Mouse (Mus musculus) midbrain, embryonic 16.5 days (tissue): ENCODE results near the gene Tmem106a. TPM values are rescaled to one million over a fixed set of nuclear protein-coding genes. Genes with fewer than 3 reads are reported as not detected.
"Not testable (repeated sequence)": the region's sequence is repeated elsewhere in the genome, so short reads cannot be mapped to it uniquely, and the experiment has no call there.

Experiments used
- ATAC-seq: fragments of 200-750 bp; cut with Nextera tagmentation; 2 replicates; pipeline ENCODE4 v1.8.0; 2017; ENCODE audit warnings: moderate TSS enrichment
- H3K27ac ChIP-seq: fragments of 300-500 bp; sonication (generic); 2 replicates; pipeline ENCODE4 v1.5.1; 2014; ENCODE audit warnings: mild to moderate bottlenecking, low read length, mixed read lengths
- H3K27me3 ChIP-seq: fragments of 300-500 bp; sonication (generic); 2 replicates; pipeline ENCODE4 v1.6.1; 2014; ENCODE audit warnings: low read depth, low read length, mixed read lengths; ENCODE audit not compliant: control insufficient read depth, insufficient read depth
- H3K36me3 ChIP-seq: fragments of 300-500 bp; sonication (generic); 2 replicates; pipeline ENCODE4 v1.6.1; 2014; ENCODE audit warnings: mild to moderate bottlenecking, low read length, moderate library complexity, mixed read lengths; ENCODE audit not compliant: control insufficient read depth, insufficient read depth
- H3K4me1 ChIP-seq: fragments of 300-500 bp; sonication (generic); 2 replicates; pipeline ENCODE4 v1.6.1; 2014; ENCODE audit warnings: mild to moderate bottlenecking, low read length, mixed read lengths; ENCODE audit not compliant: control insufficient read depth, insufficient read depth
- H3K4me2 ChIP-seq: fragments of 300-500 bp; sonication (generic); 2 replicates; pipeline ENCODE4 v1.6.1; 2014; ENCODE audit warnings: mild to moderate bottlenecking, low read length, mixed read lengths
- H3K4me3 ChIP-seq: fragments of 300-500 bp; sonication (generic); 2 replicates; pipeline ENCODE4 v1.5.1; 2014; ENCODE audit warnings: low read depth, mild to moderate bottlenecking, low read length, moderate library complexity, mixed read lengths
- H3K9ac ChIP-seq: fragments of 300-500 bp; sonication (generic); 2 replicates; pipeline ENCODE4 v1.6.1; 2014; ENCODE audit warnings: low read depth, low read length, mixed read lengths
- H3K9me3 ChIP-seq: fragments of 300-500 bp; sonication (generic); replicated peaks from 2 replicates; pipeline ENCODE4 v1.6.1; 2014; ENCODE audit warnings: mild to moderate bottlenecking, low read length, mixed read lengths; ENCODE audit not compliant: control insufficient read depth, poor library complexity, severe bottlenecking
- WGBS: fragments of 180-500 bp; shearing (Covaris S2); extraction: QIAGEN DNeasy Blood & Tissue Kit; methylation state at CpG from one replicate; pipeline ENCODE4 v1.1.7; 2014; 5-methylcytosine and 5-hydroxymethylcytosine counted together
- polyA plus RNA-seq: library from polyadenylated mRNA; unstranded; fragments of >200 nt; fragmentation: Nextera tagmentation; extraction: Ambion mirVana; gene quantifications from 2 replicates; pipeline ENCODE4 v1.2.1, GENCODE M21; 2015

Tmem106a gene
- polyA plus RNA-seq, 1 experiment from 2014 or later = 2.2 TPM

- H3K27me3 ChIP-seq = no peaks in the 10 kb centered on the region
- no peak overlapping the region for H3K9ac ChIP-seq
- no peaks in the 10 kb centered on the region for H3K9me3 ChIP-seq
- H3K27ac ChIP-seq = no peak overlapping the region
- H3K4me3 ChIP-seq = no peak overlapping the region
- H3K4me1 ChIP-seq = no peaks in the 10 kb centered on the region
- H3K4me2 ChIP-seq = no peak overlapping the region
- no peaks in the 10 kb centered on the region for H3K36me3 ChIP-seq
- 49% methylated on average over 11 of the region's 11 CpGs for WGBS
- no peak for ATAC-seq
Measured at GRCm38 (mm10) chr11:101610445-101610844, 28.4 kb downstream of the Tmem106a start.

- H3K9ac ChIP-seq = no peak overlapping the region
- no peaks in the 10 kb centered on the region for H3K9me3 ChIP-seq
- H3K27ac ChIP-seq = no peak overlapping the region
- no peaks in the 10 kb centered on the region for H3K36me3 ChIP-seq
- H3K4me1 ChIP-seq = peaks cover 17% of the 10 kb centered on the region
- no peak overlapping the region for H3K4me3 ChIP-seq
- no peak overlapping the region for H3K4me2 ChIP-seq
- no peak for ATAC-seq
- WGBS = 75% methylated on average over 6 of the region's 6 CpGs
- no peaks in the 10 kb centered on the region for H3K27me3 ChIP-seq
Measured at GRCm38 (mm10) chr11:101613596-101613995, 31.6 kb downstream of the Tmem106a start.

GRCm38 (mm10) chr11:101614116-101614515 lies 32.1 kb downstream of the Tmem106a start:
- H3K36me3 ChIP-seq = no peaks in the 10 kb centered on the region
- no peak overlapping the region for H3K4me2 ChIP-seq
- no peak overlapping the region for H3K4me3 ChIP-seq
- 25% methylated on average over 4 of the region's 4 CpGs for WGBS
- H3K27ac ChIP-seq = no peak overlapping the region
- peaks cover 17% of the 10 kb centered on the region for H3K4me1 ChIP-seq
- H3K9me3 ChIP-seq = no peaks in the 10 kb centered on the region
- H3K27me3 ChIP-seq = no peaks in the 10 kb centered on the region
- no peak overlapping the region for H3K9ac ChIP-seq
- ATAC-seq = no peak

DNA sequence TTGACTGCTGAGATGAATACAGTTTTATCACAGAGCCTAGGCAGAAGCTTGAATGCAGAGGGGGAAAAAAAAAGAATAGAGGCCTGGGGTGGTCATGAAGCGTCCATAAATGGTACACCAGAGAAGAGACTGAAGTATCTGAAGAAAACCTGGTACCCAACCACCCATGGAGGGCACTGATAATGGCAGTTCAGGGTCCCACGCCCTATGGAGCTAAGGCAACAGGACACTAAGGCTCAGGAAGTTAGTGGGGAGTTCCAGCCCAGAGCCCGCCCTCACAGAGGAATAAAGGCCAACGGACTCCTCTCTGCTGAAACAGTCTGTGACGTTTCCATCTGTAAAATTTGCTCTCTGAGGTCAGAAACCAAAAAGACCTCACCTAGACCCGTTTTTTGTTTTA lies 33.3 kb downstream of the Tmem106a start:
- ATAC-seq = no peak
- H3K27me3 ChIP-seq = no peaks in the 10 kb centered on the region
- H3K4me2 ChIP-seq = no peak overlapping the region
- H3K36me3 ChIP-seq = no peaks in the 10 kb centered on the region
- H3K9me3 ChIP-seq = no peaks in the 10 kb centered on the region
- H3K27ac ChIP-seq = no peak overlapping the region
- H3K4me1 ChIP-seq = peaks cover 17% of the 10 kb centered on the region
- no peak overlapping the region for H3K9ac ChIP-seq
- WGBS = 83% methylated on average over 6 of the region's 6 CpGs
- no peak overlapping the region for H3K4me3 ChIP-seq

GRCm38 (mm10) chr11:101616104-101616503 lies 34.1 kb downstream of the Tmem106a start:
- Histone ChIP-seq H3K9ac (no peak overlapping the region), H3K4me1 (peaks cover 17% of the 10 kb centered on the region), H3K9me3 (no peaks in the 10 kb centered on the region), H3K4me2 (no peak overlapping the region), H3K36me3 (no peaks in the 10 kb centered on the region), H3K27me3 (no peaks in the 10 kb centered on the region), H3K27ac (no peak overlapping the region), H3K4me3 (no peak overlapping the region)
- ATAC-seq = no peak
- WGBS = 93% methylated on average over 8 of the region's 8 CpGs

- 0 out of 2 replicates have a peak, but pooled peaks have one; percentile 39 for ATAC-seq
Measured at GRCm38 (mm10) chr11:101616948-101617767, 35.1 kb downstream of the Tmem106a start.

DNA sequence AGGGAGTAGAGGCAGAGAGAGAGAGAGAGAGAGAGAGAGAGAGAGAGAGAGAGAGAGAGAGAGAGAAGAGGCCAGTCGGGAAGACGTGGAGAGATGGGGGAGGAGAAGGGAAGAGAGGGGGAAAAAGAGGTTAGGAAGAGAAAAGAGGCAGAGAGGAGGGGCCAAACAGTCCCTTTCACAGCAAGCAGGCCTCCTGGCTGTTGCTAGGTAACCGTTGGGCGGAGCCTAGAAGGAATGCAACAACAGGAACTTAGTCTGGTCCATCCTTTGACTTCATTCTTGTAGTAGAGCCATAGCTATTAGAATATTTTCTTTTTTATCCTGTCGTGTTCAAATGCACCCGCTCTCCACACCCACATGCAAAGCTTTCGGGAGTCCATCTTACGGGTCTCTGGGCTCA lies 35.8 kb downstream of the Tmem106a start:
- Histone ChIP-seq H3K9ac (no peak overlapping the region), H3K9me3 (no peaks in the 10 kb centered on the region), H3K4me2 (peak overlapping the region; percentile 38), H3K4me1 (peaks cover 17% of the 10 kb centered on the region), H3K4me3 (no peak overlapping the region), H3K36me3 (no peaks in the 10 kb centered on the region), H3K27ac (peak overlapping the region; percentile 69), H3K27me3 (no peaks in the 10 kb centered on the region)
- peak; percentile 81 for ATAC-seq
- WGBS = 4% methylated on average over 8 of the region's 8 CpGs

More at GRCm38 (mm10) chr11:101616948-101617767, 35.1 kb downstream of the Tmem106a start:
- Histone ChIP-seq H3K4me3 (no peak overlapping the region), H3K27me3 (no peaks in the 10 kb centered on the region), H3K27ac (peak overlapping the region; percentile 69), H3K9ac (peak overlapping the region; percentile 38; the same call in 1 of the 2 replicates), H3K9me3 (no peaks in the 10 kb centered on the region), H3K4me2 (peak overlapping the region; percentile 38), H3K36me3 (no peaks in the 10 kb centered on the region), H3K4me1 (peaks cover 17% of the 10 kb centered on the region)
- 15% methylated on average over 18 of the region's 18 CpGs for WGBS

DNA sequence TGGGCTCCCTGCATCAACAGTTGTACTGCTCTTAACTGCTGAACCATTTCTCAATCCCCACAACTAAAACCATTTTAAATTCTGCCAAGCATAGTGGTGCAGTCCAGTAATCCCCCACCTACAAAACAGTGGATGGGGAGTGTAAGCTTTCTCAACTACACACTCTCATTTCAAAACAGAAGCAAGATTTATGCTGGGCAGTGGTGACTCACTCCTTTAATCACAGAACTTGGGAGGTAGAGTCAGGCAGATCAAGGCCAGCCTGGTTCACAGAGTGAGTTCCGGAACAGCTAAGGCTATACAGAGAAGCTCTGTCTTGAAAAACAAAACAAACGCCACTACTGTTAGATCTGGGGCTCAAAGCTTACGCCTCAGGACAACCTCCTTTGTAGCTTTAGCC lies 36.6 kb downstream of the Tmem106a start:
- no peak overlapping the region for H3K4me3 ChIP-seq
- H3K27ac ChIP-seq = peak overlapping the region; percentile 69; the same call in 1 of the 2 replicates
- ATAC-seq = no peak
- H3K9me3 ChIP-seq = no peaks in the 10 kb centered on the region
- peaks cover 17% of the 10 kb centered on the region for H3K4me1 ChIP-seq
- no peaks in the 10 kb centered on the region for H3K36me3 ChIP-seq
- WGBS = 77% methylated on average over 3 of the region's 3 CpGs
- H3K4me2 ChIP-seq = peak overlapping the region; percentile 38
- no peak overlapping the region for H3K9ac ChIP-seq
- H3K27me3 ChIP-seq = no peaks in the 10 kb centered on the region

GRCm38 (mm10) chr11:101620022-101620655 lies 38.1 kb downstream of the Tmem106a start:
- not testable (repeated sequence) for H3K9ac ChIP-seq, ATAC-seq, H3K27me3 ChIP-seq, H3K36me3 ChIP-seq, H3K4me2 ChIP-seq, H3K4me3 ChIP-seq, H3K27ac ChIP-seq, H3K9me3 ChIP-seq
- H3K4me1 ChIP-seq = peaks cover 17% of the 10 kb centered on the region
- 93% methylated on average over 11 of the region's 11 CpGs for WGBS
